Mouse (Mus musculus): ENCODE measurements around the gene Fam104a.

DNA sequence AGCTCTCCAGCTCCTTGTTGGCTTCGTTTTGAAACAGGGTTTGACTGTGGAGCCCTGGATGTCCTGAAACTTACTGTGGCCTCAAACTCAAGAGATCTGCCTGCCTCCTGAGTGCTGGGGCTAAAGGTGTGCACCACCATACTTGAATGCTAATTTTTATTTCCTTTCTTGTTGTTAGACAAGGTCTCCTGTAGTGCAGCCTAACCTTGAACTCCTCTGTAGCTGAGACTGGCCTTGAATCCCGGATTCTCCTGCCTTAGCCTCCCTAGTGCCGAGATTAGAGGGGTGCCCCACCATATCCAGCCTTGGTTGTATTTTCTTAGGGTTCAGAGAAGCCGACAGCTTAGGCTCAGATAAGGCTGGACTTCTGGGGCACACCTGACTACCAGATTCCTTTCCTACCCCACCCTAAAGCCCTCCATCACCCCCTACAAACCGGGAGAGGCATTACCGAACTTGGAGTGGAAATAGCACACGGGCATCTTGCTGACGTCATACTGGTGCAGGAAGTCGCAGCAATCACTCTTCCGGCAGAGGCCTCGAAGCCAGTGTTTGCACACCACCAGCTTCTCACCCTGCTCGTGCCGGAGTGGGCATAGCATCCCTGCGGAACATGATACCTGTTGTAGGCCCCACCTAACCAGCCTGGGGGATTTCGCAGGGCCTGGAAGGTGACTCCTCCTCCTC lies 22.2 kb upstream of the Fam104a start:
- TF ChIP-seq TBP (conservative IDR thresholded peaks at IDR 0.05; ENCODE audit: low read depth, low read length) = no peak
- no peak for TF ChIP-seq POLR2A (IDR thresholded peaks at IDR 0.05; ENCODE audit: low read depth, low read length)
- TF ChIP-seq CHD2 (IDR thresholded peaks at IDR 0.05; ENCODE audit: low read length) = no peak
